Mouse (Mus musculus) kidney, embryonic 15.5 days (tissue): ENCODE measurements around the gene Clca3a1. TPM values are rescaled to one million over a fixed set of nuclear protein-coding genes. Genes with fewer than 3 reads are reported as not detected.

Source experiments
- ATAC-seq: fragments of 200-750 bp; cut with Nextera tagmentation; replicated peaks from 2 replicates; pipeline ENCODE4 v1.8.0; 2017; ENCODE audit warnings: moderate TSS enrichment; ENCODE audit not compliant: low FRiP score
- H3K27ac ChIP-seq: fragments of 300-500 bp; sonication (generic); 2 replicates; pipeline ENCODE4 v1.5.1; 2015; ENCODE audit warnings: mild to moderate bottlenecking, inconsistent platforms
- H3K27me3 ChIP-seq: fragments of 300-500 bp; sonication (generic); 2 replicates; pipeline ENCODE4 v1.6.1; 2015; ENCODE audit warnings: inconsistent platforms
- H3K36me3 ChIP-seq: fragments of 300-500 bp; sonication (generic); 2 replicates; pipeline ENCODE4 v1.6.1; 2015; ENCODE audit warnings: inconsistent platforms
- H3K4me1 ChIP-seq: fragments of 300-500 bp; sonication (generic); 2 replicates; pipeline ENCODE4 v1.6.1; 2015; ENCODE audit warnings: inconsistent platforms
- H3K4me2 ChIP-seq: fragments of 300-500 bp; sonication (generic); 2 replicates; pipeline ENCODE4 v1.6.1; 2015; ENCODE audit warnings: moderate library complexity, mild to moderate bottlenecking, inconsistent platforms
- H3K4me3 ChIP-seq: fragments of 300-500 bp; sonication (generic); replicated peaks from 2 replicates; pipeline ENCODE4 v1.5.1; 2015; ENCODE audit warnings: mild to moderate bottlenecking, inconsistent platforms
- H3K9ac ChIP-seq: fragments of 300-500 bp; sonication (generic); 2 replicates; pipeline ENCODE4 v1.6.1; 2015; ENCODE audit warnings: mild to moderate bottlenecking, inconsistent platforms
- H3K9me3 ChIP-seq: fragments of 300-500 bp; sonication (generic); replicated peaks from 2 replicates; pipeline ENCODE4 v1.6.1; 2016; ENCODE audit warnings: inconsistent platforms
- WGBS: fragments of 180-500 bp; shearing (Covaris S2); methylation state at CpG from one replicate; pipeline ENCODE4 v1.1.7; 2015; ENCODE audit warnings: mixed read lengths; 5-methylcytosine and 5-hydroxymethylcytosine counted together
- polyA plus RNA-seq: library from polyadenylated mRNA; unstranded; fragments of >200 nt; fragmentation: Nextera tagmentation; extraction: Ambion mirVana; gene quantifications from 2 replicates; pipeline ENCODE4 v1.2.1, GENCODE M21; 2015

The Clca3a1 gene
- polyA plus RNA-seq, 1 experiment from 2014 or later, result 11.4 TPM

DNA sequence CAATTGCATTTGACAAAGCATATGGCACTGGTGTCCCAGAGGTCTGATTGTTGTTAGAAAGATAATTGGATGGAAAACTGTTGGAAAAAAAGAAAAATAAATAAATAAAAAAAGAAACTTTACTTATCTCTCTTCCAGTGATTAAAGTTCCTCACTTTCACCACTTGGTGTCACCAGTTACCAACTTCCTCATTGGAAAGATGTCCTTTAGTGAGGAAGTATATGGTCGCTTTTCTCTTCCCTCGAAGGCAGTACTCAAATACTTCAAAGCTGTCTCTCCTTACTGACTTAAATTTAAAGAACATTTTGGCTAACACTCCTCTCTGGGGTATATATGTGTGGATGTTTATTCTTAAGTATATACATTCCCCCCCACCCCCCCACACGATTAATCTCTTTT lies 68.7 kb downstream of the Clca3a1 start:
- no peak for ATAC-seq
- 56% methylated on average over 3 of the region's 3 CpGs for WGBS
- no peaks in the 10 kb centered on the region for H3K27me3 ChIP-seq
- no peak overlapping the region for H3K9ac ChIP-seq
- no peak overlapping the region for H3K27ac ChIP-seq
- H3K4me3 ChIP-seq, result no peak overlapping the region
- H3K4me2 ChIP-seq, result no peak overlapping the region
- H3K9me3 ChIP-seq, result no peaks in the 10 kb centered on the region
- H3K36me3 ChIP-seq, result peaks cover 69% of the 10 kb centered on the region
- H3K4me1 ChIP-seq, result peaks cover 5% of the 10 kb centered on the region

DNA sequence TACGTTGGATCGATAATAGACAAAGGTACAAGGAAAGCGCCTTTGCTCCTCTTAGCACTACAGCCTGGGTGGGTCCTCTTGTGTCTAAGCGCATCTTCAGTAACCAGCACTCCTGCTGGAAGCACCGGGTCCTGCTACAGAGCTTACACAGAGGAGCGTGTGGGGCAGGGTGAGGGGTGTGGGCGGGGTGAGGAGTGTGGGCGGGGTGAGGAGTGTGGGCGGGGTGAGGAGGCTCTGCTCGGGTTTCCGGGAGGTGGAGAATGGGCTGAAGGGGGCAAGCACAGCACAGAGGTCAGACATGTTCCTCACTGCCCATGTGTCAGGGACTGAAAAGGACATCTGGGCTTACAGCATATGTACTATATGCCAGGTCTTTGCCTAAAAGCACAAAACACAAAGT lies 71.5 kb downstream of the Clca3a1 start:
- peaks cover 5% of the 10 kb centered on the region for H3K4me1 ChIP-seq
- no peak overlapping the region for H3K4me3 ChIP-seq
- H3K9ac ChIP-seq, result no peak overlapping the region
- peak; percentile 94 for ATAC-seq
- H3K4me2 ChIP-seq, result no peak overlapping the region
- WGBS, result 18% methylated on average over 11 of the region's 11 CpGs
- no peak overlapping the region for H3K27ac ChIP-seq
- no peaks in the 10 kb centered on the region for H3K9me3 ChIP-seq
- peaks cover 48% of the 10 kb centered on the region for H3K36me3 ChIP-seq
- H3K27me3 ChIP-seq, result no peaks in the 10 kb centered on the region

GRCm38 (mm10) chr3:144688284-144688683 lies 72.5 kb downstream of the Clca3a1 start:
- Histone ChIP-seq H3K9ac (no peak overlapping the region), H3K27ac (no peak overlapping the region), H3K36me3 (peaks cover 38% of the 10 kb centered on the region), H3K9me3 (no peaks in the 10 kb centered on the region), H3K4me2 (no peak overlapping the region), H3K4me1 (peaks cover 5% of the 10 kb centered on the region), H3K27me3 (no peaks in the 10 kb centered on the region), H3K4me3 (no peak overlapping the region)
- no peak for ATAC-seq
- WGBS, result 63% methylated on average over 8 of the region's 8 CpGs

DNA sequence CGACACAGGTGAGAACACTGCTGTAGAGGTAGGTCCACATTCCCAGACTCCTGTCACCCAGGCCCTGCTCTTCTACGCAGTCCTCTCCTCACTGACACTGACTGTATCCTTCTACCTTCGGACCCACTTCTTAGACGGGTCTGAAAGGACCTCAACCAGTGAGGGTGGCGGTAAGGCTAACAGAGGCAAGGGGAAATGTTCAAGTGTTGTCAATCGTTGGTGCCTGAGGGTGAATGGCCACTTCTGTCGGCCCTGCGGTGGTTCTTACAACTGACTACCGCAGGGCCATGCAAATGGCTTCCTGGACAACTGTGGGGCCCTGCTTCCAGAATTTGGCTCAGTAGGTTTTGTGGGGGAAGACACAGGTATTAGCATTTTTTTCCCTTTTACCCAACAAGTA lies 73.2 kb downstream of the Clca3a1 start:
- Histone ChIP-seq H3K27me3 (no peaks in the 10 kb centered on the region), H3K36me3 (peaks cover 32% of the 10 kb centered on the region), H3K4me2 (no peak overlapping the region), H3K4me1 (peaks cover 5% of the 10 kb centered on the region), H3K9me3 (no peaks in the 10 kb centered on the region), H3K9ac (no peak overlapping the region), H3K4me3 (no peak overlapping the region), H3K27ac (no peak overlapping the region)
- ATAC-seq, result no peak
- 92% methylated on average over 9 of the region's 9 CpGs for WGBS

DNA sequence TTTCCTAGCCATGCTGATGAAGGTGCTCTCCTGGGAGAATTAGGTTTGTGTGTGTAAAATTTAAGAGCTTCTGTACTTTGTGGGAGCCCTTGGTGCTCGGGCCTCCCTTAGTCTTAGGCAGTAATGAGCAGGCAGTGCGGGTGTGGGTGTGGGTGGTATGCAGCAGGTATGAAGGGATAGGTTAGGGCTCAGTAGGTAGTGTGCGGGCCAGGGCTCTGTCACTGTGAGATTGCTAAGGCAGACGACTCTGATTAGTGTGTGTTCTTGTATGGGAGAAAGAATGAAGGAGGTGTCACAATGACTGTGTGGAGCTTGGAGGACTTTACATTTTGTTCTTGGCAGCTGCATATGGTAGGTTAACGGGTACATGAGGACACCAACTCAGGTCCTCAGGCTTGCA lies 74.6 kb downstream of the Clca3a1 start:
- H3K27me3 ChIP-seq, result no peaks in the 10 kb centered on the region
- H3K27ac ChIP-seq, result no peak overlapping the region
- no peak for ATAC-seq
- no peaks in the 10 kb centered on the region for H3K9me3 ChIP-seq
- H3K4me3 ChIP-seq, result no peak overlapping the region
- WGBS, result 84% methylated on average over 5 of the region's 5 CpGs
- no peak overlapping the region for H3K4me2 ChIP-seq
- no peak overlapping the region for H3K9ac ChIP-seq
- peaks cover 5% of the 10 kb centered on the region for H3K4me1 ChIP-seq
- peaks cover 26% of the 10 kb centered on the region for H3K36me3 ChIP-seq

DNA sequence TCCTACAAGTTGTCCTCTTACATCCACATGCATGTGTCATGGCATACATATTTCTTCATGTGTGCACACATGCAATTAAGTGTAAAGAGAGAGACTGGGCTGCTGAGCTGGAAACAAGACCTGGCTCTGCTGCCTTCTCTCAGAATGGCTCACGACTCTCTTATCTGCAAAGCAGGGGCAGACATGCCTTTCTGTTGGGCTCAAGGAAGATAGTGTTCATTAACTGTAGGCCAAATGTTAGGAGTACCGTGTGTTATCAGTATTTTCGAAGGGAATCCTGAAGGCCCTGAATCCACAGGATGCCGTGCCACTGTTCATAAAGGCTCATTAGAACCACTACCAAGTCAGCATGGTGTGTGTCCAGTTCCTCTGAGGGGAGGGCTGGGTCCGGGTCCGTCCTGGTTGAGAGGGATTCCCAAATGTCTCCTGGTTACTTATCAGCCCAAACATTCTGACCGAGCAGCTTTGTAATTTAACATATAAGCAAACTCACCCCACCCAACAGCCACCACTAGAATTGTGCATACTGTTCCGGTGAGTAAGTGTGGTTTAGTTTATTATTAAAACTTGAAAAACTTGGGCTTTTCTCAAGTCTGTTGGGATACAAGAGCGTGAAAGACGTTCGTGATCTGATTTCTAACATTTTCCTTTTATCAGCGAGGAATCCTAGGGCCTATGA lies 77.5 kb downstream of the Clca3a1 start:
- ATAC-seq, result no peak
- peaks cover 7% of the 10 kb centered on the region; the same call in 1 of the 2 replicates for H3K4me1 ChIP-seq
- H3K27me3 ChIP-seq, result no peaks in the 10 kb centered on the region
- peaks cover 12% of the 10 kb centered on the region; the same call in 1 of the 2 replicates for H3K36me3 ChIP-seq
- H3K27ac ChIP-seq, result no peak overlapping the region
- no peak overlapping the region for H3K4me2 ChIP-seq
- WGBS, result 90% methylated on average over 12 of the region's 12 CpGs
- no peaks in the 10 kb centered on the region for H3K9me3 ChIP-seq
- H3K4me3 ChIP-seq, result no peak overlapping the region
- H3K9ac ChIP-seq, result no peak overlapping the region

GRCm38 (mm10) chr3:144681542-144681941 lies 79.2 kb downstream of the Clca3a1 start:
- no peaks in the 10 kb centered on the region for H3K9me3 ChIP-seq
- H3K4me1 ChIP-seq, result peaks cover 12% of the 10 kb centered on the region; the same call in 1 of the 2 replicates
- peaks cover 7% of the 10 kb centered on the region for H3K27me3 ChIP-seq
- H3K9ac ChIP-seq, result no peak overlapping the region
- no peak overlapping the region for H3K27ac ChIP-seq
- peaks cover 6% of the 10 kb centered on the region; the same call in 1 of the 2 replicates for H3K36me3 ChIP-seq
- no peak for ATAC-seq
- WGBS, result 71% methylated on average over 5 of the region's 5 CpGs
- H3K4me3 ChIP-seq, result no peak overlapping the region
- no peak overlapping the region for H3K4me2 ChIP-seq

GRCm38 (mm10) chr3:144679701-144680159 lies 81.0 kb downstream of the Clca3a1 start:
- Histone ChIP-seq H3K9me3 (no peaks in the 10 kb centered on the region), H3K4me1 (peaks cover 12% of the 10 kb centered on the region; the same call in 1 of the 2 replicates), H3K27me3 (peaks cover 12% of the 10 kb centered on the region), H3K27ac (no peak overlapping the region), H3K36me3 (peaks cover 3% of the 10 kb centered on the region; the same call in 1 of the 2 replicates), H3K9ac (no peak overlapping the region), H3K4me3 (no peak overlapping the region), H3K4me2 (no peak overlapping the region)
- WGBS, result 66% methylated on average over 8 of the region's 8 CpGs
- ATAC-seq, result no peak

Other genes starting within 250 kb of the Clca3a1 start
- gene Hs2st1, start 190.8 kb downstream of the Clca3a1 start, polyA plus RNA-seq, result 12.5 and 13.0 TPM in 2 replicates
- 618 and 674 TPM in 2 replicates for gene Selenof, start 190.7 kb downstream of the Clca3a1 start, polyA plus RNA-seq
- gene Sh3glb1, start 40.6 kb downstream of the Clca3a1 start, polyA plus RNA-seq, result 92.7 and 104 TPM in 2 replicates
- 0.38 and 0.41 TPM in 2 replicates for gene Clca3a2, start 58.5 kb upstream of the Clca3a1 start, polyA plus RNA-seq
- 0.04 and 0.14 TPM in 2 replicates for gene Clca3b, start 88.4 kb upstream of the Clca3a1 start, polyA plus RNA-seq
- gene Clca4b, start 171.6 kb upstream of the Clca3a1 start, polyA plus RNA-seq, result not detected in 2 replicates
- not detected in 2 replicates for gene Clca4a, start 214.1 kb upstream of the Clca3a1 start, polyA plus RNA-seq